Mouse (Mus musculus) heart, embryonic 16.5 days (tissue): Measurements from ENCODE around the gene Ctsw. TPM values are rescaled to one million over a fixed set of nuclear protein-coding genes. Genes with fewer than 3 reads are reported as not detected.

Experiments used
- ATAC-seq: fragments of 200-750 bp; cut with Nextera tagmentation; replicated peaks from 2 replicates; pipeline ENCODE4 v1.8.0; 2017; ENCODE audit warnings: moderate number of reproducible peaks; ENCODE audit not compliant: insufficient read depth, low FRiP score; ENCODE audit errors: extremely low read depth
- H3K27ac ChIP-seq: fragments of 300-500 bp; sonication (generic); 2 replicates; pipeline ENCODE4 v1.5.1; 2014; ENCODE audit warnings: mild to moderate bottlenecking, low read length, control low read depth, moderate library complexity
- H3K27me3 ChIP-seq: fragments of 300-500 bp; sonication (generic); 2 replicates; pipeline ENCODE4 v1.6.1; 2014; ENCODE audit warnings: low read length, mixed read lengths; ENCODE audit not compliant: control insufficient read depth, insufficient read depth
- H3K36me3 ChIP-seq: fragments of 300-500 bp; sonication (generic); 2 replicates; pipeline ENCODE4 v1.6.1; 2014; ENCODE audit not compliant: control insufficient read depth, insufficient read depth
- H3K4me1 ChIP-seq: fragments of 300-500 bp; sonication (generic); 2 replicates; pipeline ENCODE4 v1.6.1; 2014; ENCODE audit warnings: low read length, mixed read lengths; ENCODE audit not compliant: control insufficient read depth, insufficient read depth
- H3K4me2 ChIP-seq: fragments of 300-500 bp; sonication (generic); 2 replicates; pipeline ENCODE4 v1.6.1; 2014; ENCODE audit warnings: low read depth, mild to moderate bottlenecking, control low read depth, low read length
- H3K4me3 ChIP-seq: fragments of 300-500 bp; sonication (generic); 2 replicates; pipeline ENCODE4 v1.5.1; 2014; ENCODE audit warnings: mild to moderate bottlenecking, control low read depth, low read length
- H3K9ac ChIP-seq: fragments of 300-500 bp; sonication (generic); 2 replicates; pipeline ENCODE4 v1.6.1; 2014; ENCODE audit warnings: low read length, control low read depth
- H3K9me3 ChIP-seq: fragments of 300-500 bp; sonication (generic); replicated peaks from 2 replicates; pipeline ENCODE4 v1.6.1; 2016; ENCODE audit warnings: low read length; ENCODE audit not compliant: control insufficient read depth
- WGBS: fragments of 180-500 bp; shearing (Covaris S2); extraction: QIAGEN DNeasy Blood & Tissue Kit; methylation state at CpG from one replicate; pipeline ENCODE4 v1.1.7; 2014; 5-methylcytosine and 5-hydroxymethylcytosine counted together
- polyA plus RNA-seq: library from polyadenylated mRNA; unstranded; fragments of >200 nt; fragmentation: Nextera tagmentation; extraction: Ambion mirVana; gene quantifications from 2 replicates; pipeline ENCODE4 v1.2.1, GENCODE M21; 2015

Gene Ctsw
- 3.1 and 7.4 TPM in 2 replicates for polyA plus RNA-seq

GRCm38 (mm10) chr19:5468374-5468773 is at the start of gene Ctsw:
Gene Ctsw (minus strand): TSS chr19:5468507.
- 48% methylated on average over 5 of the region's 5 CpGs for WGBS
- Histone ChIP-seq H3K4me1 (peaks cover 10% of the 10 kb centered on the region), H3K27ac (no peak within 1 kb of the TSS), H3K27me3 (no peaks in the 10 kb centered on the region), H3K4me3 (no peak within 1 kb of the TSS), H3K36me3 (peaks cover 28% of the 10 kb centered on the region), H3K9me3 (no peaks in the 10 kb centered on the region), H3K9ac (0 out of 2 replicates have a peak within 1 kb of the TSS, but pooled peaks have one; percentile 25), H3K4me2 (no peak within 1 kb of the TSS)
- no peak for ATAC-seq

- H3K36me3 ChIP-seq: no peaks in the 10 kb centered on the region
- no peak overlapping the region for H3K4me3 ChIP-seq
- no peak overlapping the region for H3K9ac ChIP-seq
- H3K27ac ChIP-seq: no peak overlapping the region
- H3K4me1 ChIP-seq: peaks cover 9% of the 10 kb centered on the region
- 77% methylated on average over 8 of the region's 8 CpGs for WGBS
- no peak for ATAC-seq
- no peaks in the 10 kb centered on the region for H3K27me3 ChIP-seq
- no peak overlapping the region for H3K4me2 ChIP-seq
- no peaks in the 10 kb centered on the region for H3K9me3 ChIP-seq
Observed at GRCm38 (mm10) chr19:5516906-5517505, 48.7 kb upstream of the Ctsw start.

- ATAC-seq: no peak
- WGBS: 87% methylated on average over 7 of the region's 7 CpGs
- no peak overlapping the region for H3K27ac ChIP-seq
- no peak overlapping the region for H3K4me2 ChIP-seq
- H3K9ac ChIP-seq: no peak overlapping the region
- H3K27me3 ChIP-seq: no peaks in the 10 kb centered on the region
- H3K36me3 ChIP-seq: no peaks in the 10 kb centered on the region
- H3K9me3 ChIP-seq: no peaks in the 10 kb centered on the region
- no peak overlapping the region for H3K4me3 ChIP-seq
- H3K4me1 ChIP-seq: peaks cover 17% of the 10 kb centered on the region
Observed at GRCm38 (mm10) chr19:5515840-5516777, 47.8 kb upstream of the Ctsw start.

- H3K36me3 ChIP-seq: no peaks in the 10 kb centered on the region
- WGBS: 76% methylated on average over 3 of the region's 3 CpGs
- H3K27ac ChIP-seq: no peak overlapping the region; the same call in 1 of the 2 replicates
Observed at GRCm38 (mm10) chr19:5513005-5513349, 44.7 kb upstream of the Ctsw start.

GRCm38 (mm10) chr19:5512091-5513004 is 44.0 kb upstream of the Ctsw start:
- no peaks in the 10 kb centered on the region for H3K9me3 ChIP-seq
- no peaks in the 10 kb centered on the region for H3K27me3 ChIP-seq
- no peaks in the 10 kb centered on the region for H3K36me3 ChIP-seq
- H3K4me2 ChIP-seq: peak overlapping the region; percentile 49
- H3K4me1 ChIP-seq: peaks cover 26% of the 10 kb centered on the region
- H3K27ac ChIP-seq: peak overlapping the region; percentile 46
- H3K4me3 ChIP-seq: peak overlapping the region; percentile 10; the same call in 1 of the 2 replicates
- ATAC-seq: no peak
- 60% methylated on average over 12 of the region's 12 CpGs for WGBS
- no peak overlapping the region for H3K9ac ChIP-seq

More at GRCm38 (mm10) chr19:5513005-5513349, 44.7 kb upstream of the Ctsw start:
- H3K9me3 ChIP-seq: no peaks in the 10 kb centered on the region
- no peaks in the 10 kb centered on the region for H3K27me3 ChIP-seq
- H3K9ac ChIP-seq: no peak overlapping the region
- H3K4me1 ChIP-seq: peaks cover 26% of the 10 kb centered on the region
- H3K4me2 ChIP-seq: no peak overlapping the region
- H3K4me3 ChIP-seq: no peak overlapping the region
- ATAC-seq: no peak

GRCm38 (mm10) chr19:5511074-5511632 is 42.8 kb upstream of the Ctsw start:
- Histone ChIP-seq H3K4me2 (peak overlapping the region; percentile 95), H3K4me1 (peaks cover 26% of the 10 kb centered on the region), H3K36me3 (no peaks in the 10 kb centered on the region), H3K9ac (peak overlapping the region; percentile 66), H3K4me3 (peak overlapping the region; percentile 54), H3K9me3 (no peaks in the 10 kb centered on the region), H3K27ac (peak overlapping the region; percentile 15), H3K27me3 (no peaks in the 10 kb centered on the region)
- ATAC-seq: no peak; the same call in 1 of the 2 replicates
- WGBS: 43% methylated on average over 15 of the region's 15 CpGs

- peak within 1 kb of the TSS; percentile 72 for H3K27ac ChIP-seq
- H3K4me2 ChIP-seq: peak within 1 kb of the TSS; percentile 95
- peak; percentile 99 for ATAC-seq
- 2% methylated on average over 47 of the region's 47 CpGs for WGBS
- H3K9ac ChIP-seq: peak within 1 kb of the TSS; percentile 77
- H3K9me3 ChIP-seq: no peaks in the 10 kb centered on the region
- peak within 1 kb of the TSS; percentile 54 for H3K4me3 ChIP-seq
- no peaks in the 10 kb centered on the region for H3K27me3 ChIP-seq
- H3K36me3 ChIP-seq: no peaks in the 10 kb centered on the region
- peaks cover 26% of the 10 kb centered on the region for H3K4me1 ChIP-seq
Observed at GRCm38 (mm10) chr19:5510031-5511026, 42.0 kb upstream of the Ctsw start, which contains the start of gene Snx32. Gene Snx32 (minus strand): TSS chr19:5510538.
